Mouse (Mus musculus): ENCODE measurements around the gene Esp23. TPM values are rescaled to one million over a fixed set of nuclear protein-coding genes. Genes with fewer than 3 reads are reported as not detected.
"Not testable (repeated sequence)": the region's sequence is repeated elsewhere in the genome, so short reads cannot be mapped to it uniquely, and the experiment has no call there.

Gene Esp23
- total and polyA plus RNA-seq, 3 experiments, result not detected

GRCm38 (mm10) chr17:39043241-39043640 is 33.6 kb downstream of the Esp23 start, which contains the start of gene Gm21903:
TSS of gene Gm21903 (minus strand) at chr17:39043341.
- Histone ChIP-seq H3K27me3 (ENCODE audit: control insufficient read depth in 1 of 2, insufficient read depth in 2 of 2, low read length in 2 of 2) (no peaks in the 10 kb centered on the region), H3K9ac (ENCODE audit: control insufficient read depth, low read depth, low read length, poor library complexity, severe bottlenecking) (no peak within 1 kb of the TSS)
- TF ChIP-seq USF1 (IDR thresholded peaks at IDR 0.05; ENCODE audit: low read depth, low read length) (no peak), POLR2AphosphoS5 (IDR thresholded peaks at IDR 0.05; ENCODE audit: borderline replicate concordance, low read depth, low read length) (no peak), MAX (IDR thresholded peaks at IDR 0.05; ENCODE audit: low read length) (no peak), EP300 (IDR thresholded peaks at IDR 0.05; ENCODE audit: low read depth in 1 of 2, low read length in 2 of 2) (no peak), TBP (IDR thresholded peaks at IDR 0.05; ENCODE audit: low read depth, low read length) (no peak), CHD1 (IDR thresholded peaks at IDR 0.05; ENCODE audit: low read depth, low read length) (no peak), RAD21 (IDR thresholded peaks at IDR 0.05; ENCODE audit: low read depth, low read length) (no peak), CTCF (IDR thresholded peaks at IDR 0.05 in 2 of 3, conservative IDR thresholded peaks at IDR 0.05 in 1 of 3; ENCODE audit: control insufficient read depth in 1 of 3, insufficient read depth in 1 of 3, low read depth in 2 of 3, low read length in 3 of 3, poor library complexity in 1 of 3, severe bottlenecking in 1 of 3) (no peak), BHLHE40 (IDR thresholded peaks at IDR 0.05; ENCODE audit: borderline replicate concordance, low read depth, low read length) (no peak), NELFE (IDR thresholded peaks at IDR 0.05; ENCODE audit: low read depth, low read length) (no peak), GABPA (IDR thresholded peaks at IDR 0.05; ENCODE audit: low read depth, low read length) (no peak)

DNA sequence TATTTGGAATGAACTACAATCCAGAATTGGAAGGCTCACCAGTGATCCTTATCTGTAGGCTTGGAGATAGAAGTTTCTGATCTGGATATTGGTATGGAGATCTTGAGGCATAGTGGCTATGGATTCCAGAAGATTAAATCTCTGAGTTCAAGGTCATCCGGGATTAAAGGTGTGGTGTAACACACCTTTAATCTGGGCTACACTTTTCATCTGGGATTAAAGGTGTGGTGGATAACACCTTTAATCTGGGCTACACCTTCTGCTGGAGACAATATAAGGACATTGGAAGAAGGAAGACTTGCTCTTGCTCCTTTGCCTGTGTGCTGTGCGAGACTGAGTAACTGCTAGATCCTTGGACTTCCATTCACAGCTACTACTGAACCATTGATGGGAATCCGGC is 40.4 kb downstream of the Esp23 start, which contains the start of gene Esp24:
Gene Esp24 (plus strand): TSS at position 301 of the 400 bp plus-strand sequence.
- not testable (repeated sequence) for DNase-seq (ENCODE audit: low read depth, low spot score); H3K4me1 ChIP-seq (ENCODE audit: control insufficient read depth in 1 of 2, insufficient read depth in 2 of 2, low read length in 2 of 2); H3K79me2 ChIP-seq (ENCODE audit: control insufficient read depth, insufficient read depth, low read length, poor library complexity); H3K27me3 ChIP-seq (ENCODE audit: control insufficient read depth in 1 of 2, insufficient read depth in 2 of 2, low read length in 2 of 2); H3K9ac ChIP-seq (ENCODE audit: control insufficient read depth, low read depth, low read length, poor library complexity, severe bottlenecking); H3K27ac ChIP-seq (ENCODE audit: control insufficient read depth, low read depth, low read length); H3K4me3 ChIP-seq (ENCODE audit: control insufficient read depth in 1 of 2, insufficient read depth in 1 of 2, low read depth in 2 of 2, low read length in 2 of 2); H3K9me3 ChIP-seq (replicated peaks; ENCODE audit: insufficient read depth, low read length); H3K36me3 ChIP-seq (ENCODE audit: control insufficient read depth in 1 of 2, insufficient read depth in 2 of 2, low read length in 2 of 2)

More at GRCm38 (mm10) chr17:39043241-39043640, 33.6 kb downstream of the Esp23 start, which contains the start of gene Gm21903:
- Histone ChIP-seq H3K36me3 (ENCODE audit: control insufficient read depth in 1 of 2, insufficient read depth in 2 of 2, low read length in 2 of 2) (no peaks in the 10 kb centered on the region), H3K4me3 (ENCODE audit: control insufficient read depth in 1 of 2, insufficient read depth in 1 of 2, low read depth in 2 of 2, low read length in 2 of 2) (no peak within 1 kb of the TSS), H3K9me3 (replicated peaks; ENCODE audit: insufficient read depth, low read length) (no peaks in the 10 kb centered on the region), H3K79me2 (ENCODE audit: control insufficient read depth, insufficient read depth, low read length, poor library complexity) (no peaks in the 10 kb centered on the region), H3K27ac (ENCODE audit: control insufficient read depth, low read depth, low read length) (no peak within 1 kb of the TSS), H3K4me1 (ENCODE audit: control insufficient read depth in 1 of 2, insufficient read depth in 2 of 2, low read length in 2 of 2) (no peaks in the 10 kb centered on the region)
- no peak for DNase-seq (ENCODE audit: low read depth, low spot score)

Other genes starting within 250 kb of the Esp23 start
- gene Esp24, start 40.3 kb downstream of the Esp23 start, total RNA-seq (2012; rRNA removed), result not detected in 2 replicates
- not detected for gene Esp24, start 40.3 kb downstream of the Esp23 start, polyA plus RNA-seq (2012; ENCODE audit: insufficient read depth in 1 of 2, insufficient read length in 2 of 2, low read depth in 1 of 2, low replicate concordance in 2 of 2, missing spikeins in 1 of 2)
- not detected in 2 replicates for gene Gm21903, start 33.7 kb downstream of the Esp23 start, total RNA-seq (2012; rRNA removed)
- not detected for gene Gm21903, start 33.7 kb downstream of the Esp23 start, polyA plus RNA-seq (2012; ENCODE audit: insufficient read depth in 1 of 2, insufficient read length in 2 of 2, low read depth in 1 of 2, low replicate concordance in 2 of 2, missing spikeins in 1 of 2)
- not detected in 2 replicates for gene Esp22, start 18.3 kb upstream of the Esp23 start, total RNA-seq (2012; rRNA removed)
- gene Esp22, start 18.3 kb upstream of the Esp23 start, polyA plus RNA-seq (2012; ENCODE audit: insufficient read depth in 1 of 2, insufficient read length in 2 of 2, low read depth in 1 of 2, low replicate concordance in 2 of 2, missing spikeins in 1 of 2), result not detected